Mouse (Mus musculus): ENCODE measurements around the gene Gm10645.

The Gm10645 gene

DNA sequence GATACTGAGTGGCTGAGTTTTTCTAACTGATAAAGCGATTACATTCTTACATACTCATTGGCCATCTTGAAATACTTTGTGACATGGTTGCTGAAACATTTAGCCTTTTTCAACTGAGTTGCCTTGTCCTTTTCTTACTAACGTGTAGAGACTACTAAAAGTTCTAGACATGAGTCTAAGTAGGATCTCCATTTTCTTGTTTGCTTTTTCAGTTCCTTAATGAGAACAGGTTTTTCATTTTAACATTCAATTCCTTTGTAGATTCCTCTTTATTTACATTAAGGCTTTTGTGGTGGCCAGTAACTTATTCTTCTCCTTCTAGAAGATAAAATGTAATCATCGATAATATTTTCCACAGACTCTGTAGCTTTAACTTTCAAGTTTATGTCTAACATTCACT is 3.2 kb upstream of the Gm10645 start:
- no peak for DNase-seq (ENCODE audit: low spot score in 2 of 2)

DNA sequence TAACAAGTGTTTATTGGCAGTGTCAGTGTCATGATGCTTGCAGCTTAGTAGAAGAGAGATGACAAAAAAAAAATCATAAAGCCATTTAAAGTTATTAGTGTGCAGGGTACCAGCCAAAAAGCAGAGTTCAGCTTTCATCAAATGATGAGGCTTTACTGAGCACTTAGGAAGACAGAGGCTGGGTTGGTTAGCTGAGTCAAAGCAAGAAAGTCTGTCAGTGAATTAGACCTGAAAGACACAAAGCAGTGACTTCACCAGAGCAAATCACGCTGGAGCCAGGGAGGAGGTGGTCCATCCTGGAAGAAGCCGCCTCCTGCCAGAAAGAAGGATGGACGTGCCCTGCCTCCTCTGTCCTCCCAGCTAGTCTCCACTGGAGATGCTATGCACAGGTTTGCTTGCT is 2.0 kb upstream of the Gm10645 start:
- no peak for DNase-seq (ENCODE audit: low spot score in 2 of 2)

DNA sequence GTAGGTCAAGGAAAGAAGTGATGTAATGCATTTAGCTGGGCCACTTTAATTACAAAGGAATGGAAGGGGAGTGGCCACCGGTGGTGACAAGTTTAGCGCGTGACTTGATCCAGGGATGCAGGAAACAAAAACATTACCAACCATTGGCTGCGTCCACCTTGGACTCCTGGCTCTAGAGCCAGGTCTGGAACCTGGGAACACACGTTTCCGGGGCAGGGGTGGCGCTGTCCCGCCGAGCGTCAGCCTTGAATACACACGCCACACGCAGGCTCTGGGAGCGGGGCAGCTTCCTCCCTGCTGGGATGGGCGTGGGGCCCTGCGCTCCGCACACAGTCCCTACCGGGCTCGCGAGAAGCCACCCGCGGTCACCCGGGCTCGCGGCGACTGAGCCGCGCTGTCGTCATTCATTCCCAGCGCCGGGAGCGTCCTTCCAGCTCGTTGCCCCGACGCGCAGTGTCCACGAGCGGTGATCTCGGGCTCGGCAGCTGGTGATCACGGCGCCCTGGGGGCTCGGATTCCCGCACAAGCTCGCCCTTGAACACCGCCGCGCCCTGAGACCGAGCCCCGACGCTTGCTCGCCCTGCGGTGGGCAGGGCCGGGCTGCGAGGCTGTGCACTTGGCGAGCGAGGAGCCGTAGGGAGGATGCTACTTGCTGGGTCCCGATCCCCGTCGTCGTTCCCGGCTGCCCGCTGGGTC is 587 bp downstream of the Gm10645 start, which contains the start of gene Tbc1d9:
Gene Tbc1d9, plus strand, starts transcription at position 118 of the 696 bp plus-strand sequence.
- DNase-seq (ENCODE audit: low spot score in 2 of 2), result peak; percentile 68 to 74

DNA sequence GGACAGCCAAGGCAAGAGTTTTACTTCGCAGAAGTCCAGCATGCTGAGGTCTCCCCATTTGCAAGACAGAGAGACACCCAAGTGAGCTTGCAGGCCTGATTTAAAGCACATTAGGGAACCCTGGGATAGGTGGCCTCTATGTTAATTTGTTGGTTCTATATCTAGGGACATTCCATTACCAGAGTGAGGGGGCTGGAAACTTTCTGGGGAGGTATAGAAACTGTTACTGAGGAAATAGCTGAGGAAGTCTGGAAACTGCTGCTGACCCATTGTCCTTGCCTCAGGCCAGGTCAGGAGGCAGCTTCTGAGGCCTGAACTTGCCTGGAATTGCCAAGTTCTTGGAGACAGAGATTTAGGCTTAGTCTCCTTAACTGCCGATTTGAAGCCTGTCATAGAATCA is 5.4 kb downstream of the Gm10645 start:
- no peak for DNase-seq (ENCODE audit: low spot score in 2 of 2)

DNA sequence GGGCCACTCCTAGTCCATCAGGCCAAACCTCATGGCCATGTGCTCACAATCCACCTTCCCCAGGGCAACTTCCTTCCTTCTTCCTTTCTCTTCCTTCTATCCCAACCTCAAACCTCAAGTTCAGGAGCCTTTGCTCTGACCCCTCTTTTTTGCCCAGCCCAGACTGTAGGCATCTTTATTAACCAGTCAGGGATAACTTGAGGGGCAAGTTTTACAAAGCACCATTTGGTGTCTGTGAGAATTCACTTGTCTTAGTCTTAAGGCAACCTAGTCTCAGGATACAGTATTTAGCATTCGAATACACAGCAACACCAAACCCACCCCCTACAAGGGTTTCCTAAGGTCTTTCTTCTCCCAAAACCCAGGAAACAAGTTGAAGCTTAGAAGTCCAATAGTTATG is 6.4 kb downstream of the Gm10645 start:
- DNase-seq (ENCODE audit: low spot score in 2 of 2), result no peak

DNA sequence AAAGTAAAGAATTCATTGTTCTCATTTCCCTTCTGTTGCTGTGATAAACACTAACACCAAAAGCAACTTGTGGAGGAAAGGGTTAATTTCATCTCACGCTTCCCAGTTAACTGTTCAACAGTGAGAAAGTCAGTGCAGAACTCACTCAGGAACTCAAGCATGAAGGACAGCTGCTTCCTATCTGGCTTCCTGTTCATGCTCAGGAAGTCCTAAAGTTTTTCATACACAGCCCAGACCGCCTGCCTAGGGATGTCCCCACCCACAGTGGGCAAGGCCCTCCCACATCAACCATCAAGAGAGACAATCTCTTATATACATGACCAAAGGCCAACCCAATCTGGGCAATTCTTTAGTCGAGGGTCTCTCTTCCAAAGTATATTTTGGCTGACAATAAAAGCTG is 7.0 kb downstream of the Gm10645 start:
- DNase-seq (ENCODE audit: low spot score in 2 of 2), result no peak

DNA sequence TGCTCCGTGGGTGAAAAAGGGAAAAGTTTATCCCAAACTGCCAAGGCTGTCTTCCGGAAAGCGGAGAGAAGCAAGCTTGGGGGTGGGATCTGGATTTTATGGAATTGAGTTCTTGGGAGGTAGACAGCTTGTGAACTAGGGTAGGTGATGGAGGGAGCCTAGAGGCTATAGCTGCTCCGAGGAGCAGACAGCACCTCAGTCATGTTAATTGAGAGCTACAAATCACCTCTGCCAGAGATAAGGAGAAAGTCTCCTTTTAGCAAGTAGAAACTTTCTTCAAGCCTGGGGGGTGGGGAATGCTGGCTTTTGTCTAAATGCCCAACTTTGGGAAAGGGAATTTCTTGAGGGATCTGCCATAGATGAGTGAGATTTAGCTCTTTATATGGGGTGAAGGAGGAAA is 10.9 kb downstream of the Gm10645 start:
- no peak for DNase-seq (ENCODE audit: low spot score in 2 of 2)

DNA sequence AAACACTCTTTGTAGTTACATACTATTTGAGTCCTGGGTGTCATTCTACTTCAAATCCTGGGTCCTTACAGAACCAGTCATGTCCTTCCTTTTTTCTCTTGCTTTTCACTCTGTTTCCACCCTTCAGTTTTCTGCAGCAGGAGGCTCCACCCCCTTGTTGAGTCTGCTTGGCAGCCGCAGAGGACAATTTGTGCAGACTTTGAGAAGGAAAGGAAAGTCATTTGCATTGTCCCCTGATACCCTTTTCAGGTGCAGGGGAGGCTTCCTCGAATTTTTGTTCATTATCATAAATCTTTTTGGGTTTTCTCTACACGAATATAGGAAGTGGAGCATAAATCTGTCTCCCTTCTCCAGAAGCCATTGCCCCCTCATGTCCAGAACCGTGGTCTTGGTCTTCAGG is 13.5 kb downstream of the Gm10645 start:
- DNase-seq (ENCODE audit: low spot score in 2 of 2), result no peak

DNA sequence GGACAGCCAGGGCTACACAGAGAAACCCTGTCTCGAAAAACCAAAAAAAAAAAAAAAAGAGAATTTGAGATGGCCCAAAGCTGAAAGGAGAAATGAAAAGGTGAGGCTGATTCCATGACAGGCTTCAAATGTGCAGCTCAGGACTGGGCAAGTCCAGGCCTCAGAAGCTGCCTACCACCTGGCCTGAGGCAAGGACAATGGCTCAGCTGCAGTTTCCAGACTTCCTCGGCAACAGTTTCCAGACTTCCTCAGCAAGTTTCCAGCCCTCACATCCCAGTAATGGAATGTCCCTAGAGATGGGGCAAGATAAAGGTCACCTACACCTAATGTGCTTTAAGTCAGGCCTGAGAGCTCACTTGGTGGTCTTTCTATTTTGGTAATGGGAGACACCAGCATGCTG is 13.9 kb downstream of the Gm10645 start:
- no peak for DNase-seq (ENCODE audit: low spot score in 2 of 2)

DNA sequence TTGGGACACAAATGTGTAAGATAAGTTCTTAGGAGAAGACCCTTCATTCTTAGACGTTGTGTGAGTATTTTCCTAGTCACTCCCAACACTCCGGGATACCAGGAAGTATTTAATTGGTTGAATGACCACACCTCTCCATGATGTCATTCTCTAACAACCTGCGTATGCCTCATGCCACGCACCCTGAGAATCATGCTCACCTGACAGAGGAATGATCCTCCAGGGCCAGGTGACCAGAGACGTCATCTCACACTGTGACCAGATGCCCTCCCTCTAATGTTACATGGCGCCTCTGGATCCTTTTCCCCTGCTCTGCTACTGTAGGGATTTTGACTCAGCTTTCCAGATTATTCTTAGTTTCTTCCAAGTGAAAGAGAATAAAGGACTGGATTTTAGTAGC is 16.8 kb downstream of the Gm10645 start:
- DNase-seq (ENCODE audit: low spot score in 2 of 2), result no peak

DNA sequence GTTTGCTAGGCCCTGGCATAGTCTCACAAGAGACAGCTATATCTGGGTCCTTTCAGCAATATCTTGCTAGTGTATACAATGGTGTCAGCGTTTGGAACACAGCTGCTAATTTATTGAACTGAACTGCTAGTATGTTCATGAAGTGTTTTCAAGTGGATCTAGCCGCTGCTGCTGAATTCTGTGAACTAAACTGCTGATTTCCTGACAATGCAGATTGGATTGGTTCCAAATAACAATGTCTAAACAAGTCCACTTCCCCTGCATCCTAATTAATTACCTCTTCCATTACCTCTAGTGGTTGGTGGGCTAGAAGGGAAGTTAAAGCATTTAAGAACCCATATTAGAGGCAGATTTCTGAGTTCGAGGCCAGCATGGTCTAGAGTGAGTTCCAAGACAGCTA is 20.5 kb downstream of the Gm10645 start:
- no peak for DNase-seq (ENCODE audit: low spot score in 2 of 2)

DNA sequence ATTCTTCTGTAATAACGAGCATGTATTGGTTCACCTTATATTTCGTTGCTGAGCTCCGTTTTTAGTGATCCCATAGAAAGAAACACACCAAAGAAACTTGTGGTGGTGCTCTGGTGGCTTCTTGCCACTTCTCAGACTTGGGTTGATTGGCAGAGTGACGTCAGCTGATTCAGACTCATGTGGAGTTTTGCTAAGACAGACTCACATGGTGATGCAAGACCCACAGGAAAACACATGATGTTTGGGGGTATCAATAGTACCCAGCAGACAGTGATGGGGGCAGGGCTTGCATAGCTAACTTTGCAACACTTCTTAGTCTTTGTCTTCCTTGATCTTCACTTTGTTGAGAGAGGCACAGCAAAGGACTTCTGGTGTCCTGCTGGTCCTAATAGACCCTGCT is 21.4 kb downstream of the Gm10645 start:
- no peak for DNase-seq (ENCODE audit: low spot score in 2 of 2)

DNA sequence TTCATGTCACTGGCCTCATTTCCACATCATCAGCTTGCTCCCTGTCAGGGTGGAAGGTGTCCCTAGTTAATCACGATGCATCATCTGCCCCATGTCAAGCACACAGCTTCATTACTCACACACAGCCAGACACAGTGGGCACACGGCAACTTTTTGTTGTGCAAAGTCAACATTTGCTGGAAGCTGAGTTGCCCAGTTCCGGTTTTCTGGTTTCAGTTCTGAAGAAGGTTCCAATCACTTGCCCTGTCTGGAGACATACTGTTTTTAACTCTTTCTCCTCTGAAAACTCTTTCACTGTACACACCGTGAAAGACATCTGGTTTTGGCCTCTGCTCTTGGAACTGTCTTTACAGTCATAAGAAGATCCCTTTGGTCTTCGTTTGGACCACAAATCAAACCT is 24.6 kb downstream of the Gm10645 start:
- DNase-seq (ENCODE audit: low spot score in 2 of 2), result no peak

DNA sequence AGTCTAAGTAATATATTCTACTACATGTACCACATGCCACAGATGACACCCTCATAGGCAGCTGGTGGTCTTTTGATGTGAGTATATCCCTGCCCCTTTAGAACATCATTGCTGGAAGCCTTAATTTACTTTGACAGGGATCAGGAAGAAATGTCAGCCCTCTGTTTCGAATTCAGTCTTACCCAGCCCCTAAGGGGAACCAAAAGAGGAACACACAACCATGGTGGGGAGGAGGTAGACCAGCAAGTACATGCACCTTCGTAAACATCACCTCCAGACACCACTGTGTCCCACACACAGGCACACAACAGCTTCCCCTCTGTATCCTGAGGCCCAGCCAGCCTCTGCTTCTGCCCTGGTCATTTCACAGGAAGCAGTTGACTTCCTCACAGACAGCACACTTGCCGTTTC is 25.3 kb downstream of the Gm10645 start:
- DNase-seq (ENCODE audit: low spot score in 2 of 2), result no peak

DNA sequence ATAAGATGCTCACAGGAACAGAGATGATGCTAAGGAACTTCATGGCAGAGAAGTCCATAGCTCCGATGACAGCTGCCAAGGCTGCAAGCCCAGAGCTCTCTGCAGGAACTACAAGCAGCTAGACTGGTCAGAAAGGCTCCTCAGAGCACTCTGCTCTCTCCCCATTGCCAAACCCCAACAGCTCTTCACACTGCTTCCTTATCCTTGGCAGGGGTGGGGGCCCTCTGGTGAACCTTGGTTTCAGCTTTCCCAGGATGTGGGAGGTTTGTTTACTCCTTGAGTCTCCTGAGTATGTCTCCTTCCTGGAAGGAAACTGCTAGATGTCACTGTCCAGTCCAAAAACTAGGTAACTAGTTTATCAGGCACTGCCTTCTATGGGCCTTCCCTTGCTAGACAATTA is 25.9 kb downstream of the Gm10645 start:
- DNase-seq (ENCODE audit: low spot score in 2 of 2), result no peak

DNA sequence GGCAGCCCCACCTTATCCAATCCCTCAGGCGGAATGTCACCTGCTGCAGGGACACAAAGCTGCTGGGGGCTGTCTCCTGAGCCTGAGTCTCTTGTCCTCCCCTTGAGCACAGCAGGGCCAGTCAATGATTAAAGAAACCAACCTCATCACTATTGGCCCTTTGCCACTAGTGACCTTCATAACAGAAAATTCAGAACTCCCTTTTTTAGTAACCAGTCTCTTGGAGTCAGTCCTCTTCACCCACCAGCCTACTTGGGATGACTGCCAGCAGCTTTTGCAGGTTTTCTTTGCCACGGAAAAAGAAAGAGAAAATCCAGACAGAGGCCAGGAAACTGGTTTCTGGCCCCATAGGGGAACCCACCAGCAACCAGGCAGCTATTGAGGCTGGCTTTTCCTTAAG is 30.9 kb downstream of the Gm10645 start:
- DNase-seq (ENCODE audit: low spot score in 2 of 2), result no peak

Data from right cerebral cortex, adult 2 months (tissue).